9 mouse cellular contexts compared by ENCODE assay signal in the genomic region with DNA sequence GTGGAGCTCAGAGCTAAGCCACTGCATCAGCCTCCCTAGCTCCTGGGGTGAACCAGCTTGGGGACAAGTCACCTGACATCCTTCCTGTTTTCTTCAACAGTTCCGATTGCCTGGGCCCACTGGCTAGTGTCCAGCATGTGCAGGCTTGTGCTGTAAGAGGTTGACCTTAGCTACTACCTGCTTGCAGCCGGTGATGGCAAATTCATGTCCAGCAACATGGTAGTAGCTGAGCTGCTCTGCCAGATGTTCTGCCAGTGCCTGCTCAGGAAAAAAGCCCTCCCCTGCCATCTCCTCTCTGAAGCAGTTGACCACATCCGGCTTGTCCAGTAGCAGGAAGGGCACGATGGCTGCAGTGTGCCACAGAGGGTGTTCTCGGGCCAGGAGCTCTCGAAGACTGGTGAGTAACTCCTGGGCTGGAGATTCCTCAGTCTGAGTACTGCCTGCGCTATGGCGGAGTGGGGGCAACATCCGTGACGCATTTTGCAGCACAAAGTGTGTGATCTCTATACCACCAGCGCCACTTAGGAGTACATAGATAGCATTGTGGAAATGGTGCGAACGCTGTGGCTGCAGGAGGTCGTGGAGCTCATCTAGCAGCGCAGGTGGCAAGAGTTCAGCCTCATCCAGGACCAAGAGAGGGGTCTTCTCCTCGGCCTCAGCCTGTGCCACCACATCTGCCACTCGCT. TPM values are rescaled to one million over a fixed set of nuclear protein-coding genes. Genes with fewer than 3 reads are reported as not detected.
DNase-seq lines count a peak whose midpoint lies in the region; ATAC-seq lines count a peak whose summit lies in the region.
"Had no signal": no experiment of that assay in that cellular context is flagged by ENCODE, and none has a peak within 500 bp of the region (broad histone marks: within the 10 kb centered on the region; RNA-seq: fewer than 3 reads in every experiment).

No protein-coding gene starts in this region.

- whole genome bisulfite sequencing in kidney, embryonic 15.5 days, result 82% methylated on average over 17 of the region's 17 CpGs
- WGBS in embryonic facial prominence, embryonic 13.5 days, result 82% methylated on average over 17 of the region's 17 CpGs
- WGBS in liver, embryonic 11.5 days, result 53% methylated on average over 17 of the region's 17 CpGs
- 80% methylated on average over 17 of the region's 17 CpGs for WGBS in stomach, embryonic 15.5 days

- peak overlapping the region; percentile 68 for H3K4me2 ChIP-seq in kidney, embryonic 15.5 days
- H3K4me2 ChIP-seq in embryonic facial prominence, embryonic 13.5 days, result peak overlapping the region; percentile 55; the same call in 1 of the 2 replicates
- H3K4me2 ChIP-seq in liver, embryonic 11.5 days, result peak overlapping the region; percentile 84
- peak overlapping the region; percentile 66 for H3K4me2 ChIP-seq in stomach, embryonic 15.5 days

- intact Hi-C loops in left cerebral cortex, postnatal 4 days (cut with DNase I), result loop anchor here (5.0 kb wide), 1 partner anchor 63 kb away; a partner anchor contains a TSS

- peak overlapping the region; percentile 44; the same call in 1 of the 2 replicates for H3K4me3 ChIP-seq in kidney, embryonic 15.5 days (replicated peaks)
- no peak overlapping the region for H3K4me3 ChIP-seq in embryonic facial prominence, embryonic 13.5 days
- peak overlapping the region; percentile 62 for H3K4me3 ChIP-seq in liver, embryonic 11.5 days (ENCODE audit: low read depth, low read length)
- peak overlapping the region; percentile 43 for H3K4me3 ChIP-seq in stomach, embryonic 15.5 days (replicated peaks)
- H3K4me3 ChIP-seq: hindbrain, embryonic 15.5 days had no signal

- H3K9me3 ChIP-seq in kidney, embryonic 15.5 days (replicated peaks), result no peaks in the 10 kb centered on the region
- H3K9me3 ChIP-seq in embryonic facial prominence, embryonic 13.5 days, result no peaks in the 10 kb centered on the region
- no peaks in the 10 kb centered on the region for H3K9me3 ChIP-seq in liver, embryonic 11.5 days (ENCODE audit: control insufficient read depth, low read length)
- no peaks in the 10 kb centered on the region for H3K9me3 ChIP-seq in stomach, embryonic 15.5 days
- H3K9me3 ChIP-seq: hindbrain, embryonic 15.5 days had no signal

- peaks cover 13% of the 10 kb centered on the region for H3K27me3 ChIP-seq in kidney, embryonic 15.5 days
- H3K27me3 ChIP-seq in embryonic facial prominence, embryonic 13.5 days, result peaks cover 44% of the 10 kb centered on the region
- no peaks in the 10 kb centered on the region; the same call in 1 of the 2 replicates for H3K27me3 ChIP-seq in liver, embryonic 11.5 days (replicated peaks; ENCODE audit: control insufficient read depth, insufficient read depth, low read length)
- 0 out of 2 replicates have a peak, but pooled peaks cover 4% of the 10 kb centered on the region for H3K27me3 ChIP-seq in stomach, embryonic 15.5 days (replicated peaks)

- peak overlapping the region; percentile 21; the same call in 1 of the 2 replicates for H3K9ac ChIP-seq in kidney, embryonic 15.5 days
- H3K9ac ChIP-seq in embryonic facial prominence, embryonic 13.5 days, result no peak overlapping the region
- peak overlapping the region; percentile 75 for H3K9ac ChIP-seq in liver, embryonic 11.5 days (ENCODE audit: low read depth, low read length)
- H3K9ac ChIP-seq in stomach, embryonic 15.5 days, result no peak overlapping the region
- H3K9ac ChIP-seq: hindbrain, embryonic 15.5 days had no signal

- H3K27ac ChIP-seq in kidney, embryonic 15.5 days, result peak overlapping the region; percentile 54; the same call in 1 of the 2 replicates
- no peak overlapping the region for H3K27ac ChIP-seq in embryonic facial prominence, embryonic 13.5 days
- peak overlapping the region; percentile 92 for H3K27ac ChIP-seq in liver, embryonic 11.5 days (ENCODE audit: low read depth, low read length)
- peak overlapping the region; percentile 90; the same call in 1 of the 2 replicates for H3K27ac ChIP-seq in stomach, embryonic 15.5 days
- H3K27ac ChIP-seq: hindbrain, embryonic 15.5 days had no signal

- no peak for DNase-seq in kidney, adult 8-10 months
- no peak for DNase-seq in liver, embryonic 11.5 days (ENCODE audit: low spot score)
- DNase-seq in testis, postnatal 14 days (ENCODE audit: low spot score), result no peak
- no peak for DNase-seq in urinary bladder, postnatal 4 days (ENCODE audit: low spot score in 2 of 2)
- DNase-seq in left cerebral cortex, postnatal 4 days, result no peak

- peaks cover 14% of the 10 kb centered on the region for H3K36me3 ChIP-seq in kidney, embryonic 15.5 days
- H3K36me3 ChIP-seq in embryonic facial prominence, embryonic 13.5 days, result peaks cover 15% of the 10 kb centered on the region
- peaks cover 7% of the 10 kb centered on the region for H3K36me3 ChIP-seq in liver, embryonic 11.5 days (ENCODE audit: control insufficient read depth, insufficient read depth, low read length)
- H3K36me3 ChIP-seq in stomach, embryonic 15.5 days, result 0 out of 2 replicates have a peak, but pooled peaks cover 2% of the 10 kb centered on the region

- ATAC-seq in kidney, embryonic 15.5 days (replicated peaks; ENCODE audit: low FRiP score), result no peak
- ATAC-seq in embryonic facial prominence, embryonic 13.5 days (ENCODE audit: insufficient number of reproducible peaks, insufficient read depth, low FRiP score, low TSS enrichment, low read depth), result no peak
- no peak for ATAC-seq in liver, embryonic 11.5 days (replicated peaks; ENCODE audit: low FRiP score)
- ATAC-seq in stomach, embryonic 15.5 days (ENCODE audit: insufficient read depth, low FRiP score, low read depth), result no peak

- H3K4me1 ChIP-seq in kidney, embryonic 15.5 days, result peaks cover 46% of the 10 kb centered on the region
- H3K4me1 ChIP-seq in embryonic facial prominence, embryonic 13.5 days, result peaks cover 32% of the 10 kb centered on the region
- H3K4me1 ChIP-seq in liver, embryonic 11.5 days (replicated peaks; ENCODE audit: control insufficient read depth, insufficient read depth, low read length), result peaks cover 40% of the 10 kb centered on the region
- H3K4me1 ChIP-seq in stomach, embryonic 15.5 days, result peaks cover 29% of the 10 kb centered on the region

RNA-seq across cellular contexts. Expression of a gene that starts 2.1 kb away (rescaled TPM):
- 11.7 and 14.1 TPM in 2 replicates for polyA plus RNA-seq in kidney, embryonic 15.5 days (2015; fragmentation: Nextera tagmentation; extraction: Ambion mirVana)
- 5.1 and 6.1 TPM in 2 replicates for polyA plus RNA-seq in embryonic facial prominence, embryonic 13.5 days (2015; fragmentation: Nextera tagmentation; extraction: Ambion mirVana)
- polyA plus RNA-seq in liver, embryonic 11.5 days (2014; fragmentation: Nextera tagmentation; extraction: Ambion mirVana), result 12.1 and 13.1 TPM in 2 replicates
- 15.5 and 17.2 TPM in 2 replicates for polyA plus RNA-seq in stomach, embryonic 15.5 days (2015; fragmentation: Nextera tagmentation; extraction: Ambion mirVana)
- total RNA-seq in left cerebral cortex, postnatal 4 days (2021), result 1 to 10 TPM; 1.4 to 1.8 TPM

RNA-seq across cellular contexts. Expression of a gene that starts 14.1 kb away (rescaled TPM):
- 21.8 and 23.7 TPM in 2 replicates for polyA plus RNA-seq in kidney, embryonic 15.5 days (2015; fragmentation: Nextera tagmentation; extraction: Ambion mirVana)
- polyA plus RNA-seq in embryonic facial prominence, embryonic 13.5 days (2015; fragmentation: Nextera tagmentation; extraction: Ambion mirVana), result 15.0 and 16.7 TPM in 2 replicates
- 6.5 and 7.6 TPM in 2 replicates for polyA plus RNA-seq in liver, embryonic 11.5 days (2014; fragmentation: Nextera tagmentation; extraction: Ambion mirVana)
- polyA plus RNA-seq in stomach, embryonic 15.5 days (2015; fragmentation: Nextera tagmentation; extraction: Ambion mirVana), result 16.9 and 17.1 TPM in 2 replicates
- 10 to 100 TPM; 32.5 to 35.0 TPM for total RNA-seq in left cerebral cortex, postnatal 4 days (2021)

RNA-seq across cellular contexts. Expression of a gene that starts 16.7 kb away (rescaled TPM):
- 114 and 124 TPM in 2 replicates for polyA plus RNA-seq in kidney, embryonic 15.5 days (2015; fragmentation: Nextera tagmentation; extraction: Ambion mirVana)
- 110 and 114 TPM in 2 replicates for polyA plus RNA-seq in embryonic facial prominence, embryonic 13.5 days (2015; fragmentation: Nextera tagmentation; extraction: Ambion mirVana)
- polyA plus RNA-seq in liver, embryonic 11.5 days (2014; fragmentation: Nextera tagmentation; extraction: Ambion mirVana), result 85.3 and 86.3 TPM in 2 replicates
- 105 and 106 TPM in 2 replicates for polyA plus RNA-seq in stomach, embryonic 15.5 days (2015; fragmentation: Nextera tagmentation; extraction: Ambion mirVana)
- total RNA-seq in left cerebral cortex, postnatal 4 days (2021), result 10 to 100 TPM; 62.6 to 65.1 TPM

RNA-seq across cellular contexts. Expression of a gene that starts 19.8 kb away (rescaled TPM):
- 0.23 and 0.55 TPM in 2 replicates for polyA plus RNA-seq in kidney, embryonic 15.5 days (2015; fragmentation: Nextera tagmentation; extraction: Ambion mirVana)
- polyA plus RNA-seq in embryonic facial prominence, embryonic 13.5 days (2015; fragmentation: Nextera tagmentation; extraction: Ambion mirVana), result 0.15 TPM in 1 of 2 replicates, not detected in the other
- 0.29 TPM in 1 of 2 replicates, not detected in the other for polyA plus RNA-seq in liver, embryonic 11.5 days (2014; fragmentation: Nextera tagmentation; extraction: Ambion mirVana)
- 0.18 TPM in 1 of 2 replicates, not detected in the other for polyA plus RNA-seq in stomach, embryonic 15.5 days (2015; fragmentation: Nextera tagmentation; extraction: Ambion mirVana)
- total RNA-seq in left cerebral cortex, postnatal 4 days (2021), result not detected
- polyA plus RNA-seq: hindbrain, embryonic 15.5 days had no signal

RNA-seq across cellular contexts. Expression of a gene that starts 23.9 kb away (rescaled TPM):
- polyA plus RNA-seq in kidney, embryonic 15.5 days (2015; fragmentation: Nextera tagmentation; extraction: Ambion mirVana), result 1.4 and 1.9 TPM in 2 replicates
- polyA plus RNA-seq in embryonic facial prominence, embryonic 13.5 days (2015; fragmentation: Nextera tagmentation; extraction: Ambion mirVana), result not detected in 2 replicates
- 0.45 TPM in 2 replicates for polyA plus RNA-seq in liver, embryonic 11.5 days (2014; fragmentation: Nextera tagmentation; extraction: Ambion mirVana)
- 0.92 and 1.5 TPM in 2 replicates for polyA plus RNA-seq in stomach, embryonic 15.5 days (2015; fragmentation: Nextera tagmentation; extraction: Ambion mirVana)
- not detected for total RNA-seq in left cerebral cortex, postnatal 4 days (2021)

Comparison
In these comparisons a context has a peak if more than half of its experiments do, and no peak if none do; other contexts are left out.
1. H3K9ac ChIP-seq: peak in kidney, embryonic 15.5 days (single experiment) and liver, embryonic 11.5 days (single experiment); none in embryonic facial prominence, embryonic 13.5 days (single experiment) and stomach, embryonic 15.5 days (single experiment).
2. Peak in every context shown above with its lines, with median percentiles within 50 percentile points of each other: H3K4me2 ChIP-seq.